Mouse (Mus musculus) liver, embryonic 13.5 days (tissue): ENCODE measurements around the gene Trim13. TPM values are rescaled to one million over a fixed set of nuclear protein-coding genes. Genes with fewer than 3 reads are reported as not detected.
"Not testable (repeated sequence)": the region's sequence is repeated elsewhere in the genome, so short reads cannot be mapped to it uniquely, and the experiment has no call there.

Experiments
- ATAC-seq: fragments of 200-750 bp; cut with Nextera tagmentation; 2 replicates; pipeline ENCODE4 v1.8.0; 2017; ENCODE audit warnings: low read depth, mild to moderate bottlenecking, moderate number of reproducible peaks, moderate library complexity
- DNase-seq: peaks from one replicate; pipeline ENCODE4 v3.0.0; 2022
- H3K27ac ChIP-seq: fragments of 300-500 bp; sonication (generic); 2 replicates; pipeline ENCODE4 v1.5.1; 2015; ENCODE audit warnings: moderate library complexity, mild to moderate bottlenecking, inconsistent platforms
- H3K27me3 ChIP-seq: fragments of 300-500 bp; sonication (generic); 2 replicates; pipeline ENCODE4 v1.6.1; 2015; ENCODE audit warnings: mild to moderate bottlenecking, inconsistent platforms
- H3K36me3 ChIP-seq: fragments of 300-500 bp; sonication (generic); 2 replicates; pipeline ENCODE4 v1.6.1; 2015; ENCODE audit warnings: mild to moderate bottlenecking, inconsistent platforms
- H3K4me1 ChIP-seq: fragments of 300-500 bp; sonication (generic); replicated peaks from 2 replicates; pipeline ENCODE4 v1.6.1; 2015; ENCODE audit warnings: inconsistent platforms
- H3K4me2 ChIP-seq: fragments of 300-500 bp; sonication (generic); 2 replicates; pipeline ENCODE4 v1.6.1; 2015; ENCODE audit warnings: inconsistent platforms, mild to moderate bottlenecking, moderate library complexity
- H3K4me3 ChIP-seq: fragments of 300-500 bp; sonication (generic); replicated peaks from 2 replicates; pipeline ENCODE4 v1.5.1; 2015; ENCODE audit warnings: mild to moderate bottlenecking, inconsistent platforms
- H3K9ac ChIP-seq: fragments of 300-500 bp; sonication (generic); 2 replicates; pipeline ENCODE4 v1.6.1; 2015; ENCODE audit warnings: mild to moderate bottlenecking, inconsistent platforms
- H3K9me3 ChIP-seq: fragments of 300-500 bp; sonication (generic); replicated peaks from 2 replicates; pipeline ENCODE4 v1.6.1; 2016; ENCODE audit warnings: inconsistent platforms
- WGBS: fragments of 180-500 bp; shearing (Covaris S2); methylation state at CpG from one replicate; pipeline ENCODE4 v1.1.7; 2015; ENCODE audit not compliant: insufficient replicate concordance; 5-methylcytosine and 5-hydroxymethylcytosine counted together
- polyA plus RNA-seq: library from polyadenylated mRNA; unstranded; fragments of >200 nt; fragmentation: Nextera tagmentation; extraction: Ambion mirVana; gene quantifications from 2 replicates; pipeline ENCODE4 v1.2.1, GENCODE M21; 2015

Gene Trim13
- polyA plus RNA-seq, 1 experiment from 2014 or later = 6.8 TPM

DNA sequence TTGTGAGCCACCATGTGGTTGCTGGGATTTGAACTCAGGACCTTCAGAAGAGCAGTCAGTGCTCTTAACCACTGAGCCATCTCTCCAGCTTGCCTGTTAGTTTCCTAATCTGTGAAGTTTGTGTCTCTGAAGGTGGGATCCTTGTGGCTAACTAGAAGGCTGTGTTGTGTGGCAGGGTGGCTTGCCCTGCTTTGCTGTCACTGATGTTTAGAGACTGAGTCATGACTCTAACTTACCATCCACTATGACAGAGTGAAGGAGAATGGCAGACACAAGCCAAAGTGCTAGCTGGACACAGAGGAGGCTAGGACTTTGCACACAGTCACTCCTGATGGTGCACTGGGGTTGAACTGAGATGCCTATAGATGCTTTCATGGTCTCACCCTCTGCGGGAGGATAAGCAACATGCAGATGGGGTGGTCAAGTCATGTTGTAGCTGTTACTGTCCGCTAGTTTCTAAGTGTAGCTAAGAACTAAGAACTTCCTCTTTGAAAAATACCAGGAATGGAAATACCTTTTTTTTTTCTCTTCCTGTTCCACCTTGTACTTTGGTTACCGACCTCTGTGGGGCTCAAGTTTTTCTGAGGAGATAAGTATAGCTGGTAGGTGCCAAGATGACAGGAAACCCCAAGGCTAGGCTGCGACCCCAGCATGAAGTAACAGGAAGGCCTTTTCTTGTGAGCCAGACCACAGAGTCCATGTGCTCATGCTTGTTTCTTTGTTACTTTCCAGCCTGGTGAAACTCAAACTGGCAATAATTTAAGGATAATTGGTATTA lies 8.6 kb upstream of the Trim13 start:
- H3K4me3 ChIP-seq = no peak overlapping the region
- H3K4me2 ChIP-seq = no peak overlapping the region
- no peak overlapping the region for H3K9ac ChIP-seq
- H3K27me3 ChIP-seq = no peaks in the 10 kb centered on the region
- ATAC-seq = no peak
- no peak for DNase-seq
- no peaks in the 10 kb centered on the region for H3K36me3 ChIP-seq
- no peaks in the 10 kb centered on the region for H3K9me3 ChIP-seq
- 20% methylated on average over 4 of the region's 4 CpGs for WGBS
- H3K4me1 ChIP-seq = no peaks in the 10 kb centered on the region
- H3K27ac ChIP-seq = no peak overlapping the region

DNA sequence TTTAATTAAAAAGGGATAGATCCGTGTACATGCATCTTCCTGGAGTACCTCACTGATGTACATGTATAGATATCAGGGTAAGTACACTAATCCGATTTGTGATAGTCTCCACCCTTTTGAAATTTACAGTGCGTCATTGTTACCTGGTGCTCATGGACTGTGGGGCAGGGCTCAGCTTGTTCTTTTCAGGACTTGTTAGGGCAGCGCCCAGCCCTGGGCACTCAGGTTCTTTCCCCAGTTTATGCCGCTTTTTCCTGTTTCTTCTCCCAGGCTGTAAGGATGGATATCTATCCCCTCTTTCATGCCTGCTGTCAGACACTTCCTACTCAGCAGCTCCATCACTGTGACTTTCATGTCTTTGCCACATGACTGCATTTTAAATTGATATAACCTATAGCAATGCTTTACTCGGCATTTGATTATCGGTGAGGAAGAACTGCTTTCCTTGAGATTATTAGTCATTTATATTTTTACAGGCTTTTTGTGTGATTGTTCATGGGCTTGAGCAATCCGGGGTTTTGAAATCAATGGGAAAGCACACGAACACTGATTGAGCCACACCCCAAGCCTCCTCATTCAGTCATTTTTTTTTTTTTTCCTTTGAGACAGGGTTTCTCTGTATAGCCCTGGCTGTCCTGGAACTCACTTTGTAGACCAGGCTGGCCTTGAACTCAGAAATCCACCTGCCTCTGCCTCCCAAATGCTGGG lies 1.2 kb upstream of the Trim13 start:
- H3K4me1 ChIP-seq = peaks cover 33% of the 10 kb centered on the region
- H3K9me3 ChIP-seq = no peaks in the 10 kb centered on the region
- H3K27me3 ChIP-seq = no peaks in the 10 kb centered on the region
- H3K9ac ChIP-seq = no peak overlapping the region
- no peak overlapping the region for H3K4me3 ChIP-seq
- H3K36me3 ChIP-seq = 0 out of 2 replicates have a peak, but pooled peaks cover 5% of the 10 kb centered on the region
- 70% methylated on average over 9 of the region's 9 CpGs for WGBS
- no peak overlapping the region for H3K27ac ChIP-seq
- H3K4me2 ChIP-seq = no peak overlapping the region
- DNase-seq (no peak), ATAC-seq (no peak)

DNA sequence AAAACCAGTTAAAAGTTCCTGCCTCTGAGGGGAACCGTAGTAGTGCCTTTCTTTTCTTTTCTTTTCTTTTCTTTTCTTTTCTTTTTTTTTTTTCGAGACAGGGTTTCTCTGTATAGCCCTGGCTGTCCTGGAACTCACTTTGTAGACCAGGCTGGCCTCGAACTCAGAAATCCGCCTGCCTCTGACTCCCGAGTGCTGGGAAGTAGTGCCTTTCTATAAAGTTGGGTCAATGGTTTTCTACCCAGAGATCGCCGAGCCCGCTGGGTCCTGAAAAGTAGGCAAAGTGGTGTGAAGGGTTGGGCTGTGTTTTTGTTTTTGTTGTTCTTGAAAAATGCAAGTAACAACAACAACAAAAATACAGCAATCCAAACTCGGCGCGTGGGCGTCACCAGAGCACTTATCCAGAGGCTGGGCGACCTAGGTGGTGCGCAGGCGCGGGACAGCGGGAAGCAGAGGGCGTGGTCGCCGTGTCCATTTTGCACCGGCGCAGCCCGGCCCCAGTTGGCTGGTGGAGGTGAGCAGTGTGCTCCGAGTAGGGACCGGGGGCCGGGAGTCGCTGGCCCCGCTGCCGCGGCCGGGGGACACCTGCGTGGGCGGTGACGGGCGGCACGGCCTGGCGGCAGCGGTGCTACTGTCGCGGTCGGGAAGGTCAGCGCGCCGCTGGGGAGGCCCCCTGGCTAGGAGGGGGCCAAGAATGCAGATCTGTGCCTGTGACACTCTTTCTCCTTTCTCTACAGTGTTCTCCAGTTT lies 1.2 kb downstream of the Trim13 start:
- Histone ChIP-seq H3K4me1 (peaks cover 35% of the 10 kb centered on the region), H3K9ac (peak overlapping the region; percentile 87), H3K4me3 (peak overlapping the region; percentile 76), H3K9me3 (no peaks in the 10 kb centered on the region), H3K4me2 (peak overlapping the region; percentile 70), H3K36me3 (peaks cover 14% of the 10 kb centered on the region), H3K27ac (peak overlapping the region; percentile 81), H3K27me3 (no peaks in the 10 kb centered on the region)
- 3% methylated on average over 44 of the region's 44 CpGs for WGBS
- ATAC-seq (peak; percentile 99), DNase-seq (peak; percentile 94)

DNA sequence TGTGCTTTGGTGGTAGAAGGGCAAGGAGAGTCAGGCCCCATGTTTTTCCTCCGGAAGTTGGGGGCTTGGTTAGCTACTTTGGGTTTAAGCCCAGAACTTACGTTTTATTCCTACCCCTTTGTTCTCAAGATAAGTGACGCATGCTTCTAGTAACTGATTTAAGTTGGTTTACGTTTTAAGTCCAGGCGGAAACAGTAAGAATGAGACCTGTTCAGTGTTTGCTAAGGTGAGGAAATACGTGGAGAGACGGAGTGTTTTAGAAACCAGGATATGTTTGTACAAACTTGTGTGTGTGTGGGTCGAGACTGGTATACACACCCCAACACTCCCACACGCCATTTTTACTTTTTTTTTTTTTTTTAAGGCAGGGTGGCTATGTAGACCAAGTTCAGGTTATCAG lies 3.3 kb downstream of the Trim13 start:
- DNase-seq (no peak), ATAC-seq (no peak)
- Histone ChIP-seq H3K27ac (no peak overlapping the region), H3K4me2 (no peak overlapping the region), H3K4me3 (no peak overlapping the region), H3K9ac (no peak overlapping the region), H3K36me3 (peaks cover 26% of the 10 kb centered on the region), H3K27me3 (no peaks in the 10 kb centered on the region), H3K4me1 (peaks cover 35% of the 10 kb centered on the region), H3K9me3 (no peaks in the 10 kb centered on the region)
- 74% methylated on average over 9 of the region's 9 CpGs for whole genome bisulfite sequencing

DNA sequence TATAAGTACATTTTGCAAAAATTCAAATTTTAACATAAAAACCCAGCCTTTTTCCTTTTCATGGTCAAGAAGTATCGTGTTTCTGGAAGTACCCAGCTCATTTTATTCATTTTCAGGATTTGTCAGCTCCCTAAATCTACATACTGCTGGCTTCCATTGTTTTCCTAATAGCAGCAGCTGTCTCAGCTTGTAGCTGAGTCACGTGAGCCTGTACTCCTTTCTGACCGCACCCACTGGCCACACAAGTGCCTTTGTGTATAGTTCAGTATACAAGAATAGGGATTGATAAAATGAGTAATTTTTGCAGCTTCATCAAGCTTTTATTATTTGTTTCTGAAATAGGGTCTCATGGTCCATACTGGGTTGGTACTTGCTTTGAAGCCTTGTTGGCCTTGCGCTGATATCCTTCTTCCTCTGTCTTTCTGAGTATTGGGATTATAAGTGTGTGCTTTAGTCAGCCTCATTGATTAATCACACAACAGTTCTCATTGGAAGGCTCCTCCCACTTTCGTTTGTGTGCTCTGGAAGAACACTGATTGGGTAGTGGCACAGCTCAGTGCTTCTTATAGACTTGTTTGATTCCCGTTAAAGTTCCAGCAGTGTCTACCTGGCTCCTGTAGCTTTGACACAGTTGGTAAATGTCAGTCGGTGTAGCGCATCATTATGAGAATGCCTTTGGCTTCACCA lies 5.2 kb downstream of the Trim13 start:
- H3K36me3 ChIP-seq = peaks cover 26% of the 10 kb centered on the region
- H3K27me3 ChIP-seq = no peaks in the 10 kb centered on the region
- DNase-seq (no peak), ATAC-seq (no peak)
- H3K4me2 ChIP-seq = no peak overlapping the region
- peaks cover 26% of the 10 kb centered on the region for H3K4me1 ChIP-seq
- H3K9me3 ChIP-seq = no peaks in the 10 kb centered on the region
- H3K4me3 ChIP-seq = no peak overlapping the region
- no peak overlapping the region for H3K27ac ChIP-seq
- no peak overlapping the region for H3K9ac ChIP-seq
- 78% methylated on average over 8 of the region's 8 CpGs for WGBS

DNA sequence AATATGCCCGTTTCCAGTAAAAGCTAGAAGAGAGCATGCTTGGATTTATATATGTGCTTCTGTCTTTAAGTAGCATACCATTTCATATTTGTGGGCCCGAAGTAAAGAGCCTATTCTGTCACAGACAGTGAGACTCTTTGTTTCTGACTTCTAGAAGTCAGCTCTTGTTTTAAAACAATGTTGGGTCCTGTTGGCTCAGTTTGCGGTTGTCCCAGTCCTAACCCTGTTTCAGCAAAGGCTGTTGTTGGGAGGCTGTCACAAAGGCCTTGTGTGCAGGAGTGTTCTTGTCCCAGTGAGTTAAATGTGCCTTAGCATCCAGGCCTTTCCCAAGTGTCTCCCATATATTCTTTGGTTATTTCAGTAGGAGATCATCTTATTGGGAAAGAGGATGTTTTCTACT lies 6.0 kb downstream of the Trim13 start:
- Histone ChIP-seq H3K9me3 (no peaks in the 10 kb centered on the region), H3K4me2 (no peak overlapping the region), H3K36me3 (peaks cover 26% of the 10 kb centered on the region), H3K27ac (no peak overlapping the region), H3K9ac (no peak overlapping the region), H3K27me3 (no peaks in the 10 kb centered on the region), H3K4me3 (no peak overlapping the region), H3K4me1 (peaks cover 21% of the 10 kb centered on the region)
- DNase-seq (no peak), ATAC-seq (no peak)
- 86% methylated on average over 3 of the region's 3 CpGs for WGBS

DNA sequence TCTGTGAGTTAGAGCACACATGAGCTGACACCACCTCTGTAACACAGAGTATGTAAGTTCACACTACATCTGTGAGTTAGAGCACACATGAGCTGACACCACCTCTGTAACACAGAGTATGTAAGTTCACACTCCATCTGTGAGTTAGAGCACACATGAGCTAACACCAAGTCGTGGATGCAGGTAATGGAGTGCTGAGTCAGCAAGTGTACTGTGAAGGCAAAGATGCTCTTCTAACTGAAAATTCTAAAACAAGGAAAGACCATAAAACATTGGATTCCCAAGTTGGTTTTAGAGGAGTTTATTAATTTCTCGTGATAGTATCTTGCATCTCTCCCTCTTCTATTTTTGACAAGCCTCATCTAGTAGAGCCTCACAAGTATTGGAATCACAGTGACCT lies 8.0 kb downstream of the Trim13 start:
- WGBS = 63% methylated on average over 2 of the region's 2 CpGs
- not testable (repeated sequence) for ATAC-seq

DNA sequence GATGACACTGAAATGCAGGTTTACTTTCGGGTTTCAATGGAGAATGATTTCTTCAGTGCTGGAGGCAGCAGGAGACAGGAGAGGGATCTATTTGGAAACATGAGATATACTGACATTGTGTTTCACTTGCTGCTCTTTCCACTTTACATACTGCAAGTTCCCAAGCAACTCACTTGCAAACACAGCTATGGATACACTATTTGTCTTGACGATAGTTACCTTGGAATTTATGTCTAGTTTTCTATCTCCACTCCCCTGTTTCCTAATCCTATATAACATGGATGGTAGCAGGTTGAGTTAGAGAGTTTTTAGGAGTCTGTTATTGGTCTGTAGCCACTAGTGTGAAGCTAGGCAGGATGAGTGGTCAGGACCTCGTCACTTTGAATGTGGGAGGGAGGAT lies 9.1 kb downstream of the Trim13 start, which contains the start of gene Kcnrg:
TSS of gene Kcnrg (plus strand) at position 301 of the 400 bp plus-strand sequence.
- H3K4me3 ChIP-seq = no peak within 1 kb of the TSS
- no peaks in the 10 kb centered on the region; the same call in 1 of the 2 replicates for H3K4me1 ChIP-seq
- ATAC-seq (no peak), DNase-seq (no peak)
- 73% methylated on average over 3 of the region's 3 CpGs for WGBS
- H3K9me3 ChIP-seq = no peaks in the 10 kb centered on the region
- no peaks in the 10 kb centered on the region for H3K27me3 ChIP-seq
- H3K27ac ChIP-seq = no peak within 1 kb of the TSS
- H3K36me3 ChIP-seq = peaks cover 20% of the 10 kb centered on the region
- no peak within 1 kb of the TSS for H3K9ac ChIP-seq
- H3K4me2 ChIP-seq = no peak within 1 kb of the TSS

More for the DNA sequence above, 8.0 kb downstream of the Trim13 start:
- H3K4me3 ChIP-seq, H3K9me3 ChIP-seq, H3K27ac ChIP-seq, H3K4me2 ChIP-seq, DNase-seq, H3K4me1 ChIP-seq, H3K9ac ChIP-seq, H3K27me3 ChIP-seq: not testable (repeated sequence)
- H3K36me3 ChIP-seq = peaks cover 26% of the 10 kb centered on the region

DNA sequence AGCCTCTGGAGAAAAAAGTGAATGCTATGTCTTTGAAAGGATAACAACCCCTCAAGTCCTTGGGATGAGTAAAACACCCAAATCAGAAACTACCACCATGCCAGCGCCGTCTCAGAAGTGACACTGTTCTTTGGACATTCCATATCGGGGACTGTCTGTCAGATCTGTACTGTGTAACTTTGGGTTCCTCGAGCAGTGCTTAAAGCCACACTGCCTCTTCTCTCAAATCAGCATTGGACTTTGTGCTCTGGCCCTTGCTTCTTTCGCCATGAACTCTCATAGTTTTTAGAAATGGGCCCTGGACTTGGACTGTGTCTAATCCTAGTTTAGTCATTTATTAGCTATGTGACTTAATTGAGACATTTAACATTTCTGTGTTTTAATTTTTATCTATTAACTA lies 13.7 kb downstream of the Trim13 start:
- H3K4me1 ChIP-seq = no peaks in the 10 kb centered on the region; the same call in 1 of the 2 replicates
- H3K4me2 ChIP-seq = no peak overlapping the region
- ATAC-seq = no peak
- DNase-seq = no peak
- H3K27me3 ChIP-seq = no peaks in the 10 kb centered on the region
- 84% methylated on average over 5 of the region's 5 CpGs for WGBS
- no peaks in the 10 kb centered on the region for H3K9me3 ChIP-seq
- no peak overlapping the region for H3K4me3 ChIP-seq
- 0 out of 2 replicates have a peak, but pooled peaks cover 3% of the 10 kb centered on the region for H3K36me3 ChIP-seq
- no peak overlapping the region for H3K27ac ChIP-seq
- H3K9ac ChIP-seq = no peak overlapping the region

DNA sequence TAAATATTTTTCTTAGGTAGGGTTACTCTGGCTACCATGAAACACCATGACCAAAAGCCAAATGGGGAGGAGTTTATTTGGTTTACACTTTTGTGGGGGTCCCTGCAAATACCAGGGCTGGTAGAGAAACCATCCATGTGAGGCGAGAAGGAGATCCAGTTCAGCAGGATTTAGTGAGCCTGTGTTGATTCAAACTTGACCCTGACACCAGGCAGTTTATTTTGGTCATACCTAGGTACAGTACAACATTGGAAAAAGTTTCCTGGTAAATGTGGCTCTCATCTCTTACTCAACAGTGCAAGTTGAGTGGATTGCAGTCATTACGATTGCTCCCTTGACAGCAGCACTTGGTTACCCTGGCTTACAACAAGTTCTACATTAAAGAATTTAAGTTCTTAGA lies 15.3 kb downstream of the Trim13 start:
- Histone ChIP-seq H3K9ac (no peak overlapping the region), H3K36me3 (0 out of 2 replicates have a peak, but pooled peaks cover 3% of the 10 kb centered on the region), H3K4me3 (no peak overlapping the region), H3K4me1 (no peaks in the 10 kb centered on the region), H3K4me2 (no peak overlapping the region), H3K27me3 (no peaks in the 10 kb centered on the region), H3K27ac (no peak overlapping the region), H3K9me3 (no peaks in the 10 kb centered on the region)
- ATAC-seq (no peak), DNase-seq (no peak)
- 78% methylated on average over 2 of the region's 2 CpGs for WGBS

DNA sequence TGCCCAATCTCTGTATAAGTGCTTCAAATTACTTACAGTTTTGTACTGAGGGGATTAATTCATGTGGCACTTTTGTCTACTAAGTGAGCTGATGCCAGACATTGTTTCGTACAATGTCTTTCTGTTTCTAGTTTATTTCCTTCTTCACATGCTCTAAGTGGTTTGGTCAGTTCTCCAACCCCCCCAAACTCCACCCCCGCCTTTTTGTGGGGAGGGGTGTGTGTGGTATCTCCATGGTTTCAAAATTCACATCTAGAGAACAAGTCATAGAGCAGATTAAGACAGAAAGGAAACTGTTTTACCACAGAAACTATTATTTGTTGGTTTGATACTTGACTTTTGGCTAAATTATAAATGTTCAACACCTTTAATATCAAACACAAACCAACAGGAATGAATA lies 22.3 kb downstream of the Trim13 start:
- 91% methylated on average over 2 of the region's 2 CpGs for WGBS
- no peaks in the 10 kb centered on the region for H3K9me3 ChIP-seq
- ATAC-seq = no peak

More for the DNA sequence above, 22.3 kb downstream of the Trim13 start:
- H3K4me3 ChIP-seq = no peak overlapping the region
- H3K4me2 ChIP-seq = no peak overlapping the region
- H3K9ac ChIP-seq = no peak overlapping the region
- no peak overlapping the region for H3K27ac ChIP-seq
- no peaks in the 10 kb centered on the region for H3K27me3 ChIP-seq
- peaks cover 10% of the 10 kb centered on the region for H3K36me3 ChIP-seq
- no peak for DNase-seq
- no peaks in the 10 kb centered on the region for H3K4me1 ChIP-seq
